Mouse (Mus musculus) hindbrain, embryonic 14.5 days (tissue): ENCODE measurements at regions not wholly inside any gene's neighbourhood (a gene's known extent, or its start where the extent isn't known, plus 50 kb on each side); places are given as distances from the start of the nearest gene placed in this dataset.

Experiments
- ATAC-seq: fragments of 200-750 bp; cut with Nextera tagmentation; 2 replicates; pipeline ENCODE4 v1.8.0; 2017; ENCODE audit warnings: moderate number of reproducible peaks, mild to moderate bottlenecking, moderate TSS enrichment, moderate library complexity; ENCODE audit not compliant: low FRiP score
- DNase-seq: peaks from one replicate; pipeline ENCODE4 v3.0.0-alpha.2; 2015; ENCODE audit warnings: low spot score
- H3K27ac ChIP-seq: fragments of 300-500 bp; sonication (generic); 2 replicates; pipeline ENCODE4 v1.5.1; 2014; ENCODE audit warnings: mild to moderate bottlenecking, moderate library complexity
- H3K27me3 ChIP-seq: fragments of 300-500 bp; sonication (generic); 2 replicates; pipeline ENCODE4 v1.6.1; 2014; ENCODE audit warnings: mild to moderate bottlenecking, low read length, mixed read lengths; ENCODE audit not compliant: control insufficient read depth, insufficient read depth
- H3K36me3 ChIP-seq: fragments of 300-500 bp; sonication (generic); replicated peaks from 2 replicates; pipeline ENCODE4 v1.6.1; 2014; ENCODE audit not compliant: control insufficient read depth, insufficient read depth
- H3K4me1 ChIP-seq: fragments of 300-500 bp; sonication (generic); replicated peaks from 2 replicates; pipeline ENCODE4 v1.6.1; 2014; ENCODE audit warnings: antibody characterized with exemption, low read length, mixed read lengths; ENCODE audit not compliant: control insufficient read depth, insufficient read depth
- H3K4me2 ChIP-seq: fragments of 300-500 bp; sonication (generic); replicated peaks from 2 replicates; pipeline ENCODE4 v1.6.1; 2014; ENCODE audit warnings: mild to moderate bottlenecking, moderate library complexity
- H3K4me3 ChIP-seq: fragments of 300-500 bp; sonication (generic); replicated peaks from 2 replicates; pipeline ENCODE4 v1.5.1; 2014; ENCODE audit warnings: mild to moderate bottlenecking, low read length
- H3K9ac ChIP-seq: fragments of 300-500 bp; sonication (generic); 2 replicates; pipeline ENCODE4 v1.6.1; 2014
- H3K9me3 ChIP-seq: fragments of 300-500 bp; sonication (generic); 2 replicates; pipeline ENCODE4 v1.6.1; 2016; ENCODE audit warnings: low read length; ENCODE audit not compliant: control insufficient read depth
- WGBS: fragments of 180-500 bp; shearing (Covaris S2); extraction: QIAGEN DNeasy Blood & Tissue Kit; methylation state at CpG from one replicate; pipeline ENCODE4 v1.1.7; 2014; 5-methylcytosine and 5-hydroxymethylcytosine counted together

DNA sequence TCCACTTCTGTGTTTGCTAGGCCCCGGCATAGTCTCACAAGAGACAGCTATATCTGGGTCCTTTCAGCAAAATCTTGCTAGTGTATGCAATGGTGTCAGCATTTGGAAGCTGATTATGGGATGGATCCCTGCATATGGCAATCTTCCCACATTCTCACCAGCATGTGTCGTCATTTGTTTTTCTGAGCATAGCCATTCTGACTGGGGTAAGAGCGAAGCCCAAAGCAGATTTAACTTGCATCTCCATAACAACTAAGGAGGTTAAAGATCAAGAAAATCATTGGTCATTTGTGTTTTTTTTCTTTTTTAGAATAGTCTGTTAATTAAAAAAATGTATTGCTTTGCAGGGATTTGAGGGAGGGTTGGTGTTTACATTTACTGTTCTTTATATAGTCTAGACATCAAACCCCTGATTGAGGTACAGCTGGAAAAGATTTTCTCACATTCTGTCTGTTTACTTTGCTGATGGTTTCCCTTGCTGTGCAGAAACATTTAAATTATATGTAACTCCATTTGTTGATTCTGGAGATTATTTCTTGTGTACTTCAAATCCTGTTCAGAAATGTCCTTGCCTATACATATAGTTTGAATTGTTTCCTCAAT, 678.1 kb downstream of the Phex start:
- DNase-seq, result no peak
- H3K4me3 ChIP-seq, result no peak overlapping the region
- 84% methylated on average over 2 of the region's 3 CpGs for WGBS

DNA sequence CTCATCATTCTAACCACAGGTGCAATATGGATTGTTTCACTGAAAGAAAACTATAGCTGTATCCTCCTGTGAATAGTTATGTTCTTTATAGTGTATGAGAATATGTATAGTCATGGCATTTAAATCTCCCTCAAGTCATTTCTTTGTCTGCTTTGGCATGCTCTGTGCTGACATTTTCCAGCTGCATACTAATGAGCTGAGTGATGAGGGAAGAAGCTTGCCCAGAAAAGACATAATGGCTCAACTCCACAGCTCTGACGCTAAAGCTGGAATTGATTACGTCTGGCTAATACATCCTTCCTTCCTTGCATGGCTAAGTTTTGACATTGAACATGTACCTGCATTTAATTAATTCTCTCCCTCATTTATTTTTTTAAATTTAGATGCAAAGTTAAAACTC, 722.9 kb downstream of the Phex start:
- DNase-seq, result peak; percentile 40
- WGBS, result 31% methylated on average over 2 of the region's 2 CpGs
- Histone ChIP-seq H3K4me2 (no peak overlapping the region), H3K36me3 (no peaks in the 10 kb centered on the region), H3K9me3 (no peaks in the 10 kb centered on the region), H3K4me1 (no peaks in the 10 kb centered on the region), H3K27me3 (no peaks in the 10 kb centered on the region), H3K4me3 (no peak overlapping the region), H3K9ac (no peak overlapping the region), H3K27ac (no peak overlapping the region)
- ATAC-seq, result peak; percentile 55; the same call in 1 of the 2 replicates

More for the DNA sequence above, 678.1 kb downstream of the Phex start:
- no peak overlapping the region for H3K27ac ChIP-seq
- no peaks in the 10 kb centered on the region for H3K9me3 ChIP-seq
- no peaks in the 10 kb centered on the region for H3K4me1 ChIP-seq
- H3K9ac ChIP-seq, result no peak overlapping the region
- no peaks in the 10 kb centered on the region for H3K36me3 ChIP-seq
- no peaks in the 10 kb centered on the region for H3K27me3 ChIP-seq
- ATAC-seq, result no peak
- H3K4me2 ChIP-seq, result no peak overlapping the region

DNA sequence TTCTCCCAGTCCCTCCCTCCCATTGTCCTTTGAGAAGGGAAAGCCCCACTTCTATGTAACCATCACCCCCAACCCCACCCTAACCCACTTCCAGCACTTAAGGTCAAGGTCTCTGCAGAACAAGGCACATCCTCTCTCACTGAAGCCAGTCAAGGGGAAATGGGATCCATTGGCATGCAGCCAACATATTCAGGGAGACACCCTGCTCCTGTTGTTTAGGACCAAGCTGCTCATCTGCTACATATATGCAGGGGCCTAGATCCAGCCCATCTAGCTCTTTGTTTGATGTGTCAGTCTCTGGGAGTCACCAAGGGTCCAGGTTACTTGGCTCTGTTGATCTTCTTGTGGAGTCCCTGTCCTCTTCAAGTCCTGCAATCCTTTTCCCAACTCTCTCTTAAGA, 737.2 kb downstream of the Phex start:
- Histone ChIP-seq H3K27ac (no peak overlapping the region), H3K4me3 (no peak overlapping the region), H3K27me3 (no peaks in the 10 kb centered on the region), H3K9ac (no peak overlapping the region), H3K36me3 (no peaks in the 10 kb centered on the region), H3K4me1 (no peaks in the 10 kb centered on the region), H3K9me3 (no peaks in the 10 kb centered on the region), H3K4me2 (no peak overlapping the region)
- ATAC-seq (no peak), DNase-seq (no peak)

DNA sequence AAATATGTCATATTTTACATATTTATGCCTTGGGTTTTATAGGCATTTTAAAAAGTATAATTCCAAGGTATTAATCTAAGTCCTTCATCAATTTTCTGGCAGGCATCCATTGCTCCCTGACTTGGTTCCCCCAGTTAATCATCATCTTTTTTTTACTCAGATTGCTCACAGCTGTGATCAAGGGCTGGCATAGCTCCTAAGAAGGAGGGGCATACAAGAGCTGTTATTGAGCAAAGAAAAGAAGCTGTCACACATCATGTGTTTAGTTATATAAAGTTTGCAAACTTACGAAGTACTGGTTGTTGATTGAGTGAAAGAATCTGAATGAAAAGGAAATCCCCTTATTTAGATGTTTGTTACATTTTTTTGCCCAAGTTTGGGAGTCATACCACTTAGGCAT, 741.5 kb downstream of the Phex start:
- ATAC-seq, result no peak
- no peak overlapping the region for H3K4me2 ChIP-seq
- no peak for DNase-seq
- H3K4me3 ChIP-seq, result no peak overlapping the region
- H3K9ac ChIP-seq, result no peak overlapping the region
- no peak overlapping the region for H3K27ac ChIP-seq
- no peaks in the 10 kb centered on the region for H3K36me3 ChIP-seq
- 55% methylated on average over 1 of the region's 1 CpGs for WGBS
- H3K4me1 ChIP-seq, result no peaks in the 10 kb centered on the region
- H3K9me3 ChIP-seq, result no peaks in the 10 kb centered on the region
- no peaks in the 10 kb centered on the region for H3K27me3 ChIP-seq

DNA sequence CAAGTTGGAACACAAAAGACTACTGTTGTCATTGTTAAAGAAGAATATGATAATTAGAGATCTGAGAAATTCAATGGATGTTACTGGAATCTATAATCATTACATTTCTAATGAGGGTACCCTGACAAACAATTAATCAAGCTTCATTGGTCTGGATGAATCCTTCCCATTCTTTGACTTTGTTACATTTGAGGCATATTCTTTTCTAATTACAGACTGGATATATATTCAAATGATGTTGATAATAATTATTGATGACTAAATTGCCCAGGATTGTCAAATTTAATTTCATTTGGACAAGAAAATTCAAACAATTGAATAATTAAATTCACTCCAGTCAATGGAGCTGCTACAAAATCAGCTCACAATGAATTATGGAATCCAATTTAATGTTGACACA, 745.6 kb downstream of the Phex start:
- H3K9ac ChIP-seq, result no peak overlapping the region
- H3K4me3 ChIP-seq, result no peak overlapping the region
- no peaks in the 10 kb centered on the region for H3K36me3 ChIP-seq
- H3K27ac ChIP-seq, result no peak overlapping the region
- no peaks in the 10 kb centered on the region for H3K27me3 ChIP-seq
- no peak for ATAC-seq
- no peaks in the 10 kb centered on the region for H3K9me3 ChIP-seq
- no peaks in the 10 kb centered on the region for H3K4me1 ChIP-seq
- H3K4me2 ChIP-seq, result no peak overlapping the region
- DNase-seq, result no peak
